Mouse (Mus musculus): ENCODE measurements at regions not wholly inside any gene's neighbourhood (a gene's known extent, or its start where the extent isn't known, plus 50 kb on each side); places are given as distances from the start of the nearest gene placed in this dataset.

DNA sequence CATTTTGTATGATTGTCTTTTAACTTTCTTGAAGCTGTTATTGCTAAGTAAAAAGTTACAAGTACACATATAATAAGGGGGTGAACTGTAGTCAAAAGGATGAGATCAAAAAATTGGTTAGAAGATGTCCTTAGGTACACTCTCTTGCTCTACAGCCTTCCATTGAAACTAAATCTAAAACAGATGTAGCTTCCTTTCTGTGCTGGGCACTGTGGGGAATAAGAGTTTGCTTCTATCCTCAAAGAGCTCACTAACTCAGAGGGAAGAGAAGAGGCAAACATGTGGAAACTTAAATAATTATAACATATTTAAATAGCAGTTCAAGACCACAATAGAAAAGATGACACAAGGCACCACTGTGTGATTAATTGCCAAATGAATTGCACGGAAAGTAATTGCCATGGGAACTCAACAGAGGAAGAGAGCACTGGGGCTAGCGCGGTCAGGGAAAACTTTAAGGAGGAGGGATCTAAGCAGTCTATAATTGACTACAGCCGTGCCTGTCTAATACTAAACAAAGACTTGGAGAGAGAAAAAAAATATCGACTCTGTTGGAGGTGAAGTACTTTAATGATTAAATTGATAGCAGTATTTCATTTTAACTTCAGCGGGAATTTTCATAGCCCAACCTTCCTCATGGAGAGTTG, 57.9 kb upstream of the Ammecr1 start:
- DNase-seq (ENCODE audit: low read depth, low spot score), result peak; percentile 24

DNA sequence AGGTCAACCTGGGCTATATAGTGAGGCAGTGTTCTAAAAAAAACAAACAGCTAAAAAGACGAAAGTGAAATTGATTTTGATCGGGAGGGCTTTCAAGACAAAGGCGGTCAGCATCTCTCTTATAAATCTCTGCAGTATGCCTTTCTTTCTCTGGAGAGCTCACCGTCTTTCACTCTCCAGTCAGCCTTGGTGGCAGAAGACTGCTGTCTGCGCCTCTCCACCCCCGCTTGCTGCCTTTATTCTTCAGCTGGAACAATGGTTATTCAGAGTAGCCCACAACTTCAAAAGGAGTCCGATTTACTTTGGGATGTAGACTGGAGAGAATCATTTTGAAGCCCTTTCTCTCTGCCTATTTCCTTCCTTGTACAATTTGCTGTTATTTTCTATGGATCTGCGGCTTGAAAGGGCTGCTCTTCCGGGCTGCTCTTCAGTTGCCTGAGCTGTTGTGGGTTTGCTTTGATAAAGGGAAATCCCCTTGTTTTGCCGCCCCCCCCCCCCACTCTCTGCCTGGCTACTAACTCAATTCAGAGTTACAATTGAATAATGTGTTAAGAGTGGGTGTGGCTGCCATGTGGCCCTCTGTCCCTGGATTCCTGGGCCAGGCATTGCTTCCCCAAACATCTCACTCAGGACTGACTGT, 64.0 kb upstream of the Ammecr1 start:
- DNase-seq (ENCODE audit: low read depth, low spot score), result no peak

- DNase-seq (ENCODE audit: low read depth, low spot score), result no peak
Measured at GRCm38 (mm10) chrX:143039878-143040277, 59.5 kb upstream of the Rtl9 start.

DNA sequence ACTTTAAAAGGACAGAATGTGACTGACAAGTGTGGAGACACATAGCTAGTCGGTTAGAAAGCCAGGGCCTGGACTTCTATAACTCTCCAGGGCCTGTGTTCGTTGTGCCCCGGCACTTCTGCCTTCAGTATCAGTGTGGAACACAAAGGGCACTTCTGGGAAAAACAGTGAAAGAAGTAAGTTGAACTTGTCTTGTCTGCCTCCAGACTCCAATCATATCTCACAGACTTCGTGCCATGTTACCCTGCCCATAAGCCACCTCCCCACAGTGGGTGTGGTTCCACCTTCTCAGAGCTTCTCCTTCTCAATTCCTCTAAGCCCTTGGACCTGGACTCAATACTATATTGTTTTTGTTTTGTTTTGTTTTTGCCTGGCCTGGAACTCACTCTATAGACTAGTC, 55.1 kb upstream of the Rtl9 start:
- no peak for DNase-seq (ENCODE audit: low read depth, low spot score)

- no peak for DNase-seq (ENCODE audit: low read depth, low spot score)
Measured at GRCm38 (mm10) chrX:143046293-143046692, 53.1 kb upstream of the Rtl9 start.

Data from mesoderm, embryonic 11.5 days (tissue).